ENCODE assay signal across 8 mouse cellular contexts in genomic region chr12:70937571-70938384, GRCm38 (mm10). TPM values are rescaled to one million over a fixed set of nuclear protein-coding genes. Genes with fewer than 3 reads are reported as not detected.
A peak's percentile ranks its signal among the peaks of the same experiment; 100 is the strongest.
DNase-seq lines count a peak whose midpoint lies in the region; ATAC-seq lines count a peak whose summit lies in the region.

Gene Actr10, plus strand, starts transcription at chr12:70937857.

- peak within 1 kb of the TSS; percentile 61 for H3K4me2 ChIP-seq in hindbrain, embryonic 15.5 days

- H3K9me3 ChIP-seq in hindbrain, embryonic 15.5 days, result no peaks in the 10 kb centered on the region

- peak within 1 kb of the TSS; percentile 88 for H3K27ac ChIP-seq in hindbrain, embryonic 15.5 days (replicated peaks)

- peaks cover 11% of the 10 kb centered on the region for H3K4me1 ChIP-seq in hindbrain, embryonic 15.5 days (replicated peaks)

- peaks cover 12% of the 10 kb centered on the region for H3K36me3 ChIP-seq in hindbrain, embryonic 15.5 days

- H3K27me3 ChIP-seq in hindbrain, embryonic 15.5 days, result no peaks in the 10 kb centered on the region

- H3K4me3 ChIP-seq in hindbrain, embryonic 15.5 days, result peak within 1 kb of the TSS; percentile 87

- peak; percentile 90 for DNase-seq in R1 (ENCODE audit: low read depth, low spot score)
- peak; percentile 93 to 97 for DNase-seq in cerebellum, postnatal 25 days
- DNase-seq in frontal cortex, postnatal 36 days (ENCODE audit: low spot score in 2 of 2), result peak; percentile 92
- DNase-seq in left cerebral cortex, adult 11 months (ENCODE audit: low spot score), result peak; percentile 86
- DNase-seq in lung, postnatal 4 days, result peak; percentile 96
- DNase-seq in retina, postnatal 7 days (ENCODE audit: low read depth, low spot score), result peak; percentile 94
- DNase-seq in urinary bladder, adult 2 months (ENCODE audit: low spot score), result peak; percentile 89

- H3K9ac ChIP-seq in hindbrain, embryonic 15.5 days, result peak within 1 kb of the TSS; percentile 87

- peak; percentile 96 for ATAC-seq in hindbrain, embryonic 15.5 days (ENCODE audit: low FRiP score, low read depth)

- under 1% methylated on average over 59 of the region's 59 CpGs for WGBS in hindbrain, embryonic 15.5 days

RNA-seq across cellular contexts. Expression of gene Actr10, which starts in this region (rescaled TPM):
- 174 and 180 TPM in 2 replicates for polyA plus RNA-seq in hindbrain, embryonic 15.5 days (2015; fragmentation: Nextera tagmentation; extraction: Ambion mirVana)
- polyA plus RNA-seq in urinary bladder, adult 2 months (2012; rRNA removed), result 88.2 and 95.6 TPM in 2 replicates

Comparison
In these comparisons a context has a peak if more than half of its experiments do, and no peak if none do; other contexts are left out.
1. Peak in every context shown above with its lines: DNase-seq, ATAC-seq, H3K4me3 ChIP-seq and H3K27ac ChIP-seq.